Mouse (Mus musculus): ENCODE data around the gene Qprt.
"Not testable (repeated sequence)": the region's sequence is repeated elsewhere in the genome, so short reads cannot be mapped to it uniquely, and the experiment has no call there.

DNA sequence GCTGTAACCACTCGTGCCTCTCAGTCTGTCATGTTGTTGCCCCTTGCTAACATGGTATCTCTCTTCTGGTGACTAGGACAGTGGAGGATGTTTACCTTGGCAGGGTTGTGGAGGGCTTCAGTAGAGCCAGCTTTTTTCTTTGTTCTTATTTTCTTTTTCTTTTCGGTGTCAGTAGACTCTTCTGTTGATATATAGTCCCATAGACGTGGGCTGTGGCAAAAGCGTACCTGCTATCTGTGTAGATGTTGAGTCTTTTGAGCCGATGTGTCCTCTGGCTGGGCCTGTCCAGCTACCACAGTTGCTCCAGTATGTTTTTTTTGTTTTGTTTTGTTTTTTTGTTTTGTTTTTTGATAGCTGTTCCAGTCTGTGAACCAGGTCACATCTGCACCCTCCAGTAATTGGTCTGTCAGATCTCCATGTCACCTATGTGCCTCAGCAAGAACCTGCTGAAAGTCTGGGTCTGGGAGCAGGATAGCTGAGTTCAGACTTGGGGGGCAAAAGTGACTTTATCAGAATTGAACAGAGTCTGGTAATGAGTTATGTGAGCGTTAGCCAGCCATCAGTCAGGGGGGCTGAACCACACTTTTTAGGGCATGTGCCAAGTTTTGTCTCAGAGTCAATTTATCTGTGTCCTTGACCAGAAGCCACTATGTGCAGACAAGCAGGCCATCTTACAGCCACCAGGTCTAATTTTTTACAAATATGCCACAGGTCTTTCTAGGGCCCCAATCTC lies 34.6 kb downstream of the Qprt start, which contains the start of gene Zg16:
- not testable (repeated sequence) for TF ChIP-seq CTCF (conservative IDR thresholded peaks at IDR 0.05; ENCODE audit: low read length); NANOG (IDR thresholded peaks at IDR 0.05; ENCODE audit: borderline replicate concordance, low read length); POU5F1 (IDR thresholded peaks at IDR 0.05; ENCODE audit: borderline replicate concordance, low read length)
